Mouse (Mus musculus) spleen, adult 12 weeks (tissue): ENCODE data around the gene Telo2.
"Not testable (repeated sequence)": the region's sequence is repeated elsewhere in the genome, so short reads cannot be mapped to it uniquely, and the experiment has no call there.

Experiments used
- DNase-seq: peaks from one replicate; pipeline ENCODE4 v3.0.0; 2022; ENCODE audit warnings: low spot score

Telo2 gene

DNA sequence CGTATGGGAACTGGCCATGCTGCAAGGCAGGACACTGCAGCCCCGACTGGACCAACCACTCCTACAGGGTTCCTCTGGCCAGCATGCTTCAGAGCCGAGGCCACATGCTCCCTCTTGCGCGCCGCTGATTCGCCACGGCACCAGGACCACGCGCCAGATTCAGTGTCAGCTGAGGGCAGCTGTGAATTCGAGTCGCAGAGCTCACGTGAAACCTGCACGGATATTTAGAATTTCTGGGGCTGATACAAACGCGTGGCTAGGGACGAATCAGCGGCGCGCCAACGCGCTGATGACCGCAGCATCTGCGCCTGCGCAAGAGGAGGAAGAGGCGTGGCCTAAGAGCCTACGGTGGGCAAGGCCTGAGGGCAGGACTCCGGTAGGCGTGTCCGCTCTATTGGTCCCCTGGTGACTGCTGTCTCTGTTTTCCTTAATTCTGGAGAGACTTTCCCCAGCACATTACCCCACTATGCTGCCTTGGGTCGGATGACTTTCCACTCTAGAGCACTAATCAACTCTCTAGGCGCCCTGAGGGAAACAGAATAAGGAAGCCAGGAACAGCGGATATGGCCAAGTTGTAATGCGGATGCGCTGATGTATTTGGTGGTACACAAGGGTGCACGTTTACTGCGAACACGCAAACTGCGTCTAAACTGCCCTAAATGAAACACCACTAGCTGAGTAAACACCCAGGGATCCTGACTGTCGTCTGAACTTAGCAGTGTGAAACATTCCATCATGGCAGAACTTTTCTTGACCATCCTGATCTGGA, at the start of gene Telo2:
Gene Telo2 (minus strand): TSS at position 304 of the 769 bp plus-strand sequence.
- DNase-seq: peak; percentile 91

DNA sequence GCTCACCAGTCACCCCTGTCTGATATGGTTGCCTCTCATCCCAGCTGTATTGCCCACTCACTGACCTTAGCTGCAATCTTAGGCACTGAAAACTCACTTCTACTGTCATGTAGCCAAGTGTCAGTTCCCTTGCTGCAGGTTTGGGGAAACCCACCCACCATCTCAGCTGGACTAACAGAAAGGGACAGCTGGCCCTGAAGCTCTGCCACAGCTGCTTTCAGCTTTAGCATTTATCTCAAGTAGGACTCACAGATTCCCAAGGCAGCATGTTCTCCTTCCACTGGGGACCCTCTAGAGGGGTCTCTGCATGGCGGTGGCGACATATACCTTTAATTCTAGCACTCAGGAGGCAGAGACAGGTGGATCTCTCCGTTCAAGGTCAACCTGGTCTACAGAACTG, 49.0 kb upstream of the Telo2 start:
- no peak for DNase-seq

DNA sequence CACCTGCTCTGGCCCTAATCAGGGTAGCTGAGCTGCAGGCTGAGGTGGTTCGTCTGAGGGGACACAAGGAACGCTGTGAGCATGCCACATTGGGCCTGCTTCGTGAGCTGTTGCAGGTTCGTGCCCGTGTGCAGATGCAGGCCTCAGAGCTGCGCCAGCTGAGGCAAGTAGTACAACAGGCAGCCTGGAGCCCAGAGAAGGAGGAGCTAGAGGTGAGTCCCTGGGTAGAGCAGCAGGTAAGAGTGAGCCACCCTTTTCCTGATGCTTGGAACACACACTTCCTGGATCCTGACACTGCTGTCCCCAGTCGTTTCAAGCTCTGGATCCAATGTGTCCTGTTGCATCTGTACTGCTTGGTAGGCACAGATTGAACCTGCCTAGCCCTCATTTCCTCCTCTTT, 47.6 kb upstream of the Telo2 start:
- DNase-seq: no peak

- no peak for DNase-seq
Measured at GRCm38 (mm10) chr17:25162161-25162560, 46.4 kb upstream of the Telo2 start, which contains the start of gene Ccdc154. Gene Ccdc154 (plus strand): TSS chr17:25162461.

- DNase-seq: no peak
Measured at GRCm38 (mm10) chr17:25139960-25140359, 24.2 kb upstream of the Telo2 start.

GRCm38 (mm10) chr17:25138803-25139202, 23.0 kb upstream of the Telo2 start:
- no peak for DNase-seq

- no peak for DNase-seq
Measured at GRCm38 (mm10) chr17:25135622-25136021, 19.9 kb upstream of the Telo2 start.

DNA sequence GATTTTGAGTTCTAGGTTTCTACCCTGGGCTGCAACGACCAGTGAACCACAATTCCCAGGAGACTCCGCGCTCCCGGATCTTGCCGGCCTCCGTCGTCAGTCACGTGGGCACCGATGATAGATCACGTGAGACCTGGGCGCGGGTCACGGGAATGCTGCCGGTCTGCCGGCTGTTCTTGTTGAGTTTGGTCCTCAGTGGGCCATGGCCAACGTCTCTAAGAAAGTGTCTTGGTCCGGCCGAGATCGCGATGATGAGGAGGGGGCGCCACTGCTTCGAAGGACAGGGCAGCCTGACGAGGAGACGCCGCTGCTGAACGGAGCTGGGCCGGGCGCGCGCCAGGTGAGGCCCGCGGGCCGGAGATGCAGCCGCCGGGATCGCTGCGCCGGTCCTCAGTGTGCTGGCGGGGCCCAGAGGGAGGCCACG, 17.5 kb upstream of the Telo2 start, which contains the start of gene Clcn7:
Gene Clcn7 (plus strand): TSS at position 117 of the 424 bp plus-strand sequence.
- DNase-seq: peak; percentile 86

- DNase-seq: no peak
Measured at GRCm38 (mm10) chr17:25130060-25130459, 14.3 kb upstream of the Telo2 start.

GRCm38 (mm10) chr17:25127681-25128080, 11.9 kb upstream of the Telo2 start:
- DNase-seq: no peak

DNA sequence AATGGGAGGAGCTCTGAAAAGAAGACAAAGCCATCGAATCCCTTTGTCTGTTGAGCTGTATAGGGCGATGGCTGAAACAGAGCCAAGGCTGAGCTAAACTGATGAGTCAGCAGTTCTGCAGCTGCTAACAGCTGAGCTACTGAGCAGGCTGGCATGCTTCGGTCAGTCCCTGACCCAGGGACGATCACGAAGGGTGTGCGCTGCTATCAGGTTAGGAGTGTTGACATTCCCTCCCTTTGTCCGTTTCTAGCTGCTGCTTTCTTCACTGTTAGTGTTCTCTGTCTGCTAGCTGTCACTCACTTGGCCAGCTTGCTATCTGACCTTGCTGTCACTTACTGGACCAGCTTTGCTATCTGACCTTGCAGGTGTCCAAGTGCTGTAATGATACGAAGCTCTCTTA, 11.3 kb upstream of the Telo2 start:
- DNase-seq: no peak

GRCm38 (mm10) chr17:25125442-25126060, 9.8 kb upstream of the Telo2 start:
- not testable (repeated sequence) for DNase-seq

- no peak for DNase-seq
Measured at GRCm38 (mm10) chr17:25123979-25124378, 8.2 kb upstream of the Telo2 start.

- no peak for DNase-seq
Measured at GRCm38 (mm10) chr17:25120406-25120805, 4.6 kb upstream of the Telo2 start, which contains the start of gene Ptx4. Gene Ptx4 (plus strand): TSS chr17:25120760.

- no peak for DNase-seq
Measured at GRCm38 (mm10) chr17:25117263-25117662, 1.5 kb upstream of the Telo2 start.

DNA sequence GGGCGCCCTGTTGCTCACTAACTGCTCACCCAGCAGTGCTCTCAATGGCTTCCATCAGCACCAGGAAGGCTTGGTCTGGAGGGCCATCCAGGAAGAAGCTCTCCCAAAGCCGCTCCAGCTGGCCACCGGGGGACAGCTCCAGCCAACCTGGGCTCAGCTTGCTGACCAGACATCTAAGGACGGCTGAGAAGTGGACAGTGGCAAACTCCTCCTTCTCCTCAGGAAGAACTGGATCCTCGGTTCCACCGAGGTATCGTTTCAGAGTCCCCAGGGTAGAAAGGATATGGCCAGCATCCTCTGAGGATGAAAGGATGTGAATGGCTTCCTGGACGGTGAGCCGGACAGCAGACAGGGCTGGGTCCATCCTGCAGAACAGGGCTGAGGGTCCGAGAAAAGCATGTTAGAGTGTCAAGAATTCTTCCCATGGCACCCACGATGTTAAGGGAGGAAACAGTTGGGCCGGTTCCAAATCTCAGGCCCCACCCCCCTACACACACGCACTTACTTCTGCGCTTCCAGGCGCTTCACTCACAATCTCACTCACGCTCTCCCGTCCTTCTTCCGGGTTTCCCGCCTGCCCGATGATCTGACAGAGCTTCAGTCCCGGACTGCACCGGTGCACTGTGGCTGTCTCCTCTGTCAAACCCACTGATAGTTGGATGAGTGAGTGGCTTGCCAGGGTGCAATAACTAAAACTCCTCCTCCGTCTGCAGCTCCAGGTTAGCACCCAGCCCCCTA, 690 bp downstream of the Telo2 start:
- no peak for DNase-seq

DNA sequence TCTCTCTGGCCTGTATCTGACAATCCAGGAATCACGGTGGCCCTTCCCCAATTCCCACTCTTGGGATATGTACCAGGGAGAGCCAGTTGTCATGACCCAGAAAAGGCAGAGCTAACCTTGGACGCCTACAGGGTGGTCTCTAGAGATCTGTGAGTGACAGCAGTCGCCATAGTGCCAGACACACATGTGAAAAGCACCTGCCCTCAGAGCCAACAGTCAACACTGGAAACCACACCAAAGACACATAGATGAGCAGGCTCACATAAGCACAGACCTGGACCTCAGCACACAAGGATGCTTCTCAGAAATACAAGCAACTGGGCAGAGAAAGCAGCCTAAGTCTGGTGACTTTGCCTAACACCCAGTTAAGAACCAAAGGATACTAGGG, 3.4 kb downstream of the Telo2 start:
- no peak for DNase-seq

DNA sequence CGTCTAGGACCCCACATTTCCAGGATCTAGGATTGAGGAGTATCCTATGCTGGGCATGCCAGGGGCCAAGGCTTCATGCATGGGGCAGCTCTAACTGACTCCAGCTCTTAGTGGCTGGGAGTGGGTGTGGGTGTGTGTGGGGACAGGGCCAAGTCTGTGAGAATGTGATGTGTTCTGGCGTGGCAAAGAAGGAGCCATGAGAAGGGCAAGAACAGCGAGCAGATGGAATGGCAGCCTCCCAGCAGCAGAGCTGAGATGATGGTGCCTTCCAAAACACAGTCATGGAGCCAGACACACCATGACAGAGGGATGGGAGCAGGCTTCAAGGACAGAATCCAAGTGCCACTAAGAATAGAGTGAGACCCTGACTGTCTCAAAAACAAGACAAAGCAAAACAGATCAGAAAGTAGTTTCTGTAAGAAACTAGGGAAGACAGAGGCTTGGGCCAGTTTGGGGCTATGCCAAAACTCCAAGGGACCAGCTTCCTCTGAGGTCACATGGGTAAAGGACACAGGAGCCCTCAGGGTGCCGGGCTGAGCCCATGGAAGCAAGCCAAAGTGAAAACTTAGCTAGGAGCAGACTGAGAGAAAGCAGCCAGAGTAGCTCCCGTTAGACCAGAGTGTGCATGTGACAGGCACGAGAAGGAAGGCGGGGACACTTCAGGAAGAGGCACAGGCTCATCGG, 3.9 kb downstream of the Telo2 start:
- DNase-seq: no peak

DNA sequence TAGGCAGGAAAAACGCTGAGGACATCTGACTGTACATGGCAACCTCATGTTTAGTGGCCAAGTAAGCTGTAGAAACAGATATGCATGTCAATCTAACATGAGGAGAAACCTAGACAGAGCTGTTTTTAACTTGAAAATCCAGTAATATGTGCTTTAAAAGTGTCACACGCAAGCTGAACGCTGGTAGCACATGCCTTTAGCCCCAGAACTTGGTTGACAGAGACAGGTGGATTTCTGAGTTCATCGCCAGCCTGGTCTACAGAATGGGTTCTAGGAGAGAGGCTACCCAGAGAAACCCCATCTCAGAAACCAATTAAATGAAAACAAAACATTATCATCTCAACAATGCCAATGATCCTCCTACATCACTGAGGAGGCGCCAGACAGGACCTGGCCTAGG, 4.5 kb downstream of the Telo2 start:
- DNase-seq: no peak

DNA sequence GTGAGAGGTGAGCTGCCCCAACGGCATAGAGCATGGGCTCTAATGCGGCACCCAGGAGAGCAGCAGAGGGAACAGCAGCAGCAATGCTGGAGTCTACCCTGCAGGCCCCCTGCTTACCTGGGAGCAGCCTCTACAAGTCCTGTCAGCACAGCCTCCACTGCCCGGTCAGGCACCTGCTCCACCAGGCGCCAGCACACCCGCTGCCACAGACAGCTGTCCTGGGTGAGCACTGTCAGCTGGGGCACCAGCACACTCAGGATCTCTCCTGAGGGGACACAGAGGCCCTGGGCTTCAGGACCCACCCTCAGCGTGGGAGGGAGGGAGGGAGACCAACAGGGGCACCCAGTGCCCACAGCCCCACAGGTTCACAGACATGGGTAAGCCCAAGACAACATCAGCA, 5.2 kb downstream of the Telo2 start:
- DNase-seq: no peak

DNA sequence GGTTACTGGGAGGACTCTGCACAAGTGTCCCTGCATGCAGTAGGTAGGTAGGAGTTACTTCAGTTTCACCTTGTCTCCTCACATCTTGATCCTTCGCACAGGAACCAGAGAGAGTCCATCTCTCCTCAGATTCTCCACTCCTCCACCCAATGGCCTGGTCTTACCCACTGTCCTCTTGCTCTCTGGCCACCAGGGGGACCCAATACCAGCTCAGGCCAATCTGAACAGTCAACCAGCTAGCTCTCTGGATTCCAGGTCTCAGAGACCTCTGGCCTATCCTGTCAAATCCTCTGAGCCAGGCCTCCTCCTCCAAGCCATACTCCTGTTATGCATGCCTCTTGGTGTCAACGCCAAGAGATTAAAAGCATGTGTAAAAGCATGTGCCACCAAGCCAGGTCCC, 6.2 kb downstream of the Telo2 start:
- DNase-seq: no peak

GRCm38 (mm10) chr17:25107786-25108185, 8.0 kb downstream of the Telo2 start:
- no peak for DNase-seq
